Mouse (Mus musculus): ENCODE data around the gene Pxmp2. TPM values are rescaled to one million over a fixed set of nuclear protein-coding genes. Genes with fewer than 3 reads are reported as not detected.

Pxmp2 gene
- total RNA-seq, 2 experiments from 2014 or later: 5.6 to 9.2 TPM

- no peak for ATAC-seq (replicated peaks; ENCODE audit: low FRiP score, poor library complexity, severe bottlenecking)
Measured at GRCm38 (mm10) chr5:110232346-110232745, 53.6 kb downstream of the Pxmp2 start.

- ATAC-seq (replicated peaks; ENCODE audit: low FRiP score, poor library complexity, severe bottlenecking): no peak
Measured at GRCm38 (mm10) chr5:110231638-110232037, 54.3 kb downstream of the Pxmp2 start.

DNA sequence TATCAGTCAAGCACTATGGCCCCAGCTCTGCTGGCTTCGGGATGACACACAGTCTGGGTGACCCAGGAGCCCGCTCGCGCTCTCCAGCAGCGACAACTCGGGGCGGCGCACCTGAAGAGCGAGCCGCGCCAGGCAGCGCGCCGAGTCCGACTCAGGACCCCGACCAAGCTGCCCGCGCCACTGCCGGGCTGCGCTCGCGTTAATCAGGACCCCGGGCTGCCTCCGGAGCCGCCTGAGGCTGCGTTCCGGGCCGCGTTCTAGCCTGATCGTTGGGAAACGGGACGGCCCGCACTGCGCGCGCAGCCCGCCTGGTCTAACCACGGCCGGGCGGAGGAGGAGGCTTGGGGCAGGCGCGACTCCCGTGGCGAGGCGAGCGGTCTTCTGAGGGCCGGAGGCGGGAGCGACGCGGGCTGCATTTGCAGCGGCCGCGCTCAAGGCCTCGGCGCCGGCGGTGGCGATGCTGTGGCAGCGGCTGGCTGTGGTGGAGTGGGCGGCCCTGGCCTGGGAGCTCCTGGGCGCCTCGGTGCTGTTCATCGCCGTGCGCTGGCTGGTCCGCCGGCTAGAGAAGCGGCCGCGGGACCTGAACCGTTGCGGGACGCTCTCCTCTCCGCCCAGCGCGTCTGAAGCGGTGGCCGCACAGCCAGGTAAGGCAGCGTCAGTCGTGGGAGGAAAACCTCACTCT is 55.1 kb downstream of the Pxmp2 start, which contains the start of gene Ankle2:
Ankle2 (plus strand) TSS at position 225 of the 682 bp plus-strand sequence.
- peak; percentile 93 for ATAC-seq (replicated peaks; ENCODE audit: low FRiP score, poor library complexity, severe bottlenecking)

DNA sequence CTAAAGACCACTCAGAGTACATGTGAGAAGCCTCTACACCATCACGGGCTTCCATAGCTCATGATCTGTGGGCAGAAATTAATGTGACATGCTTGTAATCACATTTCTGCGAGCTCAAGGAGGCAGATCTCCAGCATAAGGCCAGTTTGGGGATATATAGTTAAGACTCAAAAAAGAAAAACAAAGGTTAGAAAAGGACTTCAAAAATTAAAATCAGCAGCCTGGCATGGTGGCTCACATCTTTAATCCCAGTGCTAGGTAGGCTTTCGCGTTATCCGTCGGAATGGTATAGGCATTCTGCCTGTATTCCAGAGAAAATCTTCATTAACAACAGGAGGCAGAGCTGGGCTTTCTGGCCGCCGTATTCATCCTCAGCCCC is 55.6 kb downstream of the Pxmp2 start:
- ATAC-seq (replicated peaks; ENCODE audit: low FRiP score, poor library complexity, severe bottlenecking): peak; percentile 36

DNA sequence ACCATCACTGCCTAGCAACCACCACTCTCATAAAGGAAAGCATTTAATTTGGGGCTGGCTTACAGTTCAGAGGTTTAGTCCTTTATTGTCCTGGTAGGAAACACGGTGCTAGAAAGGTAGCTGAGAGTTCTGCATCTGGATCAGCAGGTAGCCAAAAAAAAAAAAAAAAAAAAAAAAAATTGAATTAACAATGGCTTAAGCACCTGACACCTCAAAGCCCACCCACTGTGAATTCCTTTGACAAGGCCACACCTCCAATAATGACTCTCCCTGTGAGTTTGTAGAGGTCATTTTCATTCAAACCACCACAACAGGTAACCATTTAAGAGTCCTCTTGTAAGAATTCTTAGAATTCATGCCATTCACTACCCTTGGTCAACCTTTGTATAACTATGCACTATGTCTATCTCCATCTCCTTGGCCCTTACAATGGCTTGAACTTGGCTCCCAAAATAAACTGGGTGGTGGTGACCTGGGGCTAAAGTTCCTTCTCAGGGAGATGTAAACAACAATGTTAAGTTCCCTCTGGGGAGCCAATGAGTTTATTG is 58.6 kb downstream of the Pxmp2 start:
- no peak for ATAC-seq (replicated peaks; ENCODE audit: low FRiP score, poor library complexity, severe bottlenecking)

DNA sequence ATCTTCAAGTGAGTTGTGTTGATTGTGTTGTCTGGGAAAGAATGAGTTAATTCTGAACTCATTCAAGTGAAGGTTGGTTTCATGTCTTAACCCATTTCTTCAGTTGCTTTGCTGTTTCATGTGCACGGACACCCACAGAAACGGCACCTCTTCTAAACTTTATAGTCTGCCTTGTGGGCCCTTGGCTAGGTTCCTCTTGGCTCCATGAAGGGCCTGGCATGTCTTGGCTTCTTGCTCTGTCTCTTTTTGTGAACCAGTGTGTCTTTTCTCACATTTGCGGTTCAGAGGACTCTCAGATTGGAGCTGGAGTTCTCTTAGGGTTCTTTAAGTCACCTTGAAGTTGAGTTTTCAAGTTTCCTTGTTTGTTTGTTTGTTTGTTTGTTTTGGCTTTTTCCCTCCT is 60.9 kb downstream of the Pxmp2 start:
- no peak for ATAC-seq (replicated peaks; ENCODE audit: low FRiP score, poor library complexity, severe bottlenecking)

Other genes starting within 250 kb of the Pxmp2 start
- gene Gm17655, start 213.7 kb downstream of the Pxmp2 start, total RNA-seq (2015; ENCODE audit: low replicate concordance): 1.4 and 7.5 TPM in 2 replicates
- gene Gm17655, start 213.7 kb downstream of the Pxmp2 start, total RNA-seq (2017; ENCODE audit: low replicate concordance): 5.3 TPM in 1 of 2 replicates, not detected in the other
- not detected in 2 replicates for gene Gm35315, start 191.8 kb downstream of the Pxmp2 start, total RNA-seq (2015; ENCODE audit: low replicate concordance)
- gene Gm35315, start 191.8 kb downstream of the Pxmp2 start, total RNA-seq (2017; ENCODE audit: low replicate concordance): not detected in 2 replicates
- not detected in 2 replicates for gene Plcxd1, start 186.2 kb downstream of the Pxmp2 start, total RNA-seq (2015; ENCODE audit: low replicate concordance)
- 0.13 TPM in 1 of 2 replicates, not detected in the other for gene Plcxd1, start 186.2 kb downstream of the Pxmp2 start, total RNA-seq (2017; ENCODE audit: low replicate concordance)
- 2.5 TPM in 1 of 2 replicates, not detected in the other for gene Gtpbp6, start 178.0 kb downstream of the Pxmp2 start, total RNA-seq (2015; ENCODE audit: low replicate concordance)
- 8.5 TPM in 1 of 2 replicates, not detected in the other for gene Gtpbp6, start 178.0 kb downstream of the Pxmp2 start, total RNA-seq (2017; ENCODE audit: low replicate concordance)
- 0.36 TPM in 1 of 2 replicates, not detected in the other for gene Zfp605, start 176.1 kb downstream of the Pxmp2 start, total RNA-seq (2015; ENCODE audit: low replicate concordance)
- gene Zfp605, start 176.1 kb downstream of the Pxmp2 start, total RNA-seq (2017; ENCODE audit: low replicate concordance): 1.4 and 4.1 TPM in 2 replicates
- 52.8 and 58.0 TPM in 2 replicates for gene Chfr, start 150.3 kb downstream of the Pxmp2 start, total RNA-seq (2015; ENCODE audit: low replicate concordance)
- 44.9 and 55.7 TPM in 2 replicates for gene Chfr, start 150.3 kb downstream of the Pxmp2 start, total RNA-seq (2017; ENCODE audit: low replicate concordance)
- gene Golga3, start 109.5 kb downstream of the Pxmp2 start, total RNA-seq (2015; ENCODE audit: low replicate concordance): 3.4 and 6.8 TPM in 2 replicates
- gene Golga3, start 109.5 kb downstream of the Pxmp2 start, total RNA-seq (2017; ENCODE audit: low replicate concordance): 13.3 and 16.2 TPM in 2 replicates
- gene Ankle2, start 55.2 kb downstream of the Pxmp2 start, total RNA-seq (2015; ENCODE audit: low replicate concordance): 26.3 and 31.4 TPM in 2 replicates
- gene Ankle2, start 55.2 kb downstream of the Pxmp2 start, total RNA-seq (2017; ENCODE audit: low replicate concordance): 35.5 and 45.2 TPM in 2 replicates
- 11.9 and 14.3 TPM in 2 replicates for gene Pgam5, start 16.3 kb downstream of the Pxmp2 start, total RNA-seq (2015; ENCODE audit: low replicate concordance)
- 11.2 and 13.3 TPM in 2 replicates for gene Pgam5, start 16.3 kb downstream of the Pxmp2 start, total RNA-seq (2017; ENCODE audit: low replicate concordance)
- gene Pole, start 120 bp upstream of the Pxmp2 start, total RNA-seq (2015; ENCODE audit: low replicate concordance): 78.6 and 89.3 TPM in 2 replicates
- 59.6 and 66.5 TPM in 2 replicates for gene Pole, start 120 bp upstream of the Pxmp2 start, total RNA-seq (2017; ENCODE audit: low replicate concordance)
- gene P2rx2, start 57.0 kb upstream of the Pxmp2 start, total RNA-seq (2015; ENCODE audit: low replicate concordance): not detected in 2 replicates
- not detected in 2 replicates for gene P2rx2, start 57.0 kb upstream of the Pxmp2 start, total RNA-seq (2017; ENCODE audit: low replicate concordance)
- not detected in 2 replicates for gene Lrcol1, start 58.5 kb upstream of the Pxmp2 start, total RNA-seq (2015; ENCODE audit: low replicate concordance)
- not detected in 2 replicates for gene Lrcol1, start 58.5 kb upstream of the Pxmp2 start, total RNA-seq (2017; ENCODE audit: low replicate concordance)
- 12.6 and 32.4 TPM in 2 replicates for gene Fbrsl1, start 162.3 kb upstream of the Pxmp2 start, total RNA-seq (2015; ENCODE audit: low replicate concordance)
- 13.6 and 17.1 TPM in 2 replicates for gene Fbrsl1, start 162.3 kb upstream of the Pxmp2 start, total RNA-seq (2017; ENCODE audit: low replicate concordance)